Mouse (Mus musculus): ENCODE results near the gene Elf3. TPM values are rescaled to one million over a fixed set of nuclear protein-coding genes. Genes with fewer than 3 reads are reported as not detected.

Gene Elf3
- total RNA-seq, 2 experiments from 2014 or later = not detected

Other genes with a start within 250 kb of the Elf3 start
- gene Lgr6, start 153.3 kb downstream of the Elf3 start, total RNA-seq (2014; fragmentation: Nextera tagmentation) = not detected in 2 replicates
- 0.04 TPM in 1 of 2 replicates, not detected in the other for gene Lgr6, start 153.3 kb downstream of the Elf3 start, total RNA-seq (2017)
- gene Ptpn7, start 125.9 kb downstream of the Elf3 start, total RNA-seq (2014; fragmentation: Nextera tagmentation) = 133 and 146 TPM in 2 replicates
- gene Ptpn7, start 125.9 kb downstream of the Elf3 start, total RNA-seq (2017) = 101 and 112 TPM in 2 replicates
- gene Arl8a, start 111.7 kb downstream of the Elf3 start, total RNA-seq (2014; fragmentation: Nextera tagmentation) = 35.6 and 48.5 TPM in 2 replicates
- gene Arl8a, start 111.7 kb downstream of the Elf3 start, total RNA-seq (2017) = 18.3 and 20.3 TPM in 2 replicates
- not detected in 2 replicates for gene Gpr37l1, start 90.9 kb downstream of the Elf3 start, total RNA-seq (2014; fragmentation: Nextera tagmentation)
- not detected in 2 replicates for gene Gpr37l1, start 90.9 kb downstream of the Elf3 start, total RNA-seq (2017)
- gene Rnpep, start 25.5 kb upstream of the Elf3 start, total RNA-seq (2014; fragmentation: Nextera tagmentation) = 118 and 165 TPM in 2 replicates
- gene Rnpep, start 25.5 kb upstream of the Elf3 start, total RNA-seq (2017) = 82.9 and 91.2 TPM in 2 replicates
- 49.9 and 66.7 TPM in 2 replicates for gene Timm17a, start 55.2 kb upstream of the Elf3 start, total RNA-seq (2014; fragmentation: Nextera tagmentation)
- 26.9 and 40.4 TPM in 2 replicates for gene Timm17a, start 55.2 kb upstream of the Elf3 start, total RNA-seq (2017)
- not detected in 2 replicates for gene Lmod1, start 66.2 kb upstream of the Elf3 start, total RNA-seq (2014; fragmentation: Nextera tagmentation)
- not detected in 2 replicates for gene Lmod1, start 66.2 kb upstream of the Elf3 start, total RNA-seq (2017)
- gene Shisa4, start 116.7 kb upstream of the Elf3 start, total RNA-seq (2014; fragmentation: Nextera tagmentation) = not detected in 2 replicates
- not detected in 2 replicates for gene Shisa4, start 116.7 kb upstream of the Elf3 start, total RNA-seq (2017)
- gene Ipo9, start 171.9 kb upstream of the Elf3 start, total RNA-seq (2014; fragmentation: Nextera tagmentation) = 64.4 and 81.0 TPM in 2 replicates
- gene Ipo9, start 171.9 kb upstream of the Elf3 start, total RNA-seq (2017) = 33.9 and 36.7 TPM in 2 replicates